Mouse (Mus musculus) mature B cell (primary cell): ENCODE measurements at regions not wholly inside any gene's neighbourhood (a gene's known extent, or its start where the extent isn't known, plus 50 kb on each side); places are given as distances from the start of the nearest gene placed in this dataset.

Experiments used
- in situ Hi-C: fragments of 300-500 bp; cut with MboI; formaldehyde crosslinking; loops from 2 replicates; pipeline ENCODE4 v1.14.3; 2019

GRCm38 (mm10) chr13:82187196-82187595, 404.3 kb downstream of the Cetn3 start:
- in situ Hi-C loops = no loop called here

- in situ Hi-C loops = no loop called here
Observed at GRCm38 (mm10) chr13:82200739-82201138, 417.9 kb downstream of the Cetn3 start.

GRCm38 (mm10) chr13:82225430-82225829, 442.6 kb downstream of the Cetn3 start:
- in situ Hi-C loops = no loop called here

GRCm38 (mm10) chr13:82233901-82234300, 451.0 kb downstream of the Cetn3 start:
- in situ Hi-C loops = no loop called here

GRCm38 (mm10) chr13:82246231-82246630, 463.4 kb downstream of the Cetn3 start:
- in situ Hi-C loops = no loop called here

- in situ Hi-C loops = no loop called here
Observed at GRCm38 (mm10) chr13:82250361-82250760, 467.5 kb downstream of the Cetn3 start.

GRCm38 (mm10) chr13:82258491-82258935, 475.6 kb downstream of the Cetn3 start:
- in situ Hi-C loops = no loop called here

- in situ Hi-C loops = no loop called here
Observed at GRCm38 (mm10) chr13:82264236-82264635, 481.4 kb downstream of the Cetn3 start.

- in situ Hi-C loops = no loop called here
Observed at GRCm38 (mm10) chr13:82265170-82265569, 482.3 kb downstream of the Cetn3 start.

GRCm38 (mm10) chr13:82265736-82266135, 482.9 kb downstream of the Cetn3 start:
- in situ Hi-C loops = no loop called here

- in situ Hi-C loops = no loop called here
Observed at GRCm38 (mm10) chr13:82274733-82275132, 491.9 kb downstream of the Cetn3 start.

GRCm38 (mm10) chr13:82276001-82276400, 493.1 kb downstream of the Cetn3 start:
- in situ Hi-C loops = no loop called here

- in situ Hi-C loops = no loop called here
Observed at GRCm38 (mm10) chr13:82280744-82281143, 497.9 kb downstream of the Cetn3 start.

- in situ Hi-C loops = no loop called here
Observed at GRCm38 (mm10) chr13:82295834-82296233, 513.0 kb downstream of the Cetn3 start.

- in situ Hi-C loops = no loop called here
Observed at GRCm38 (mm10) chr13:82304227-82304626, 521.4 kb downstream of the Cetn3 start.

- in situ Hi-C loops = no loop called here
Observed at GRCm38 (mm10) chr13:82305076-82305475, 522.2 kb downstream of the Cetn3 start.

GRCm38 (mm10) chr13:82308336-82308735, 525.5 kb downstream of the Cetn3 start:
- in situ Hi-C loops = no loop called here

- in situ Hi-C loops = no loop called here
Observed at GRCm38 (mm10) chr13:82316573-82317202, 533.8 kb downstream of the Cetn3 start.

- in situ Hi-C loops = no loop called here
Observed at GRCm38 (mm10) chr13:82317203-82317580, 534.3 kb downstream of the Cetn3 start.

- in situ Hi-C loops = no loop called here
Observed at GRCm38 (mm10) chr13:82318395-82318794, 535.5 kb downstream of the Cetn3 start.

GRCm38 (mm10) chr13:82354355-82354754, 571.5 kb downstream of the Cetn3 start:
- in situ Hi-C loops = no loop called here

GRCm38 (mm10) chr13:82355296-82355695, 572.4 kb downstream of the Cetn3 start:
- in situ Hi-C loops = no loop called here

- in situ Hi-C loops = no loop called here
Observed at GRCm38 (mm10) chr13:82359442-82359841, 576.6 kb downstream of the Cetn3 start.

GRCm38 (mm10) chr13:82360711-82361110, 577.8 kb downstream of the Cetn3 start:
- in situ Hi-C loops = no loop called here
